Mouse (Mus musculus) c-Kit-positive CD71-positive TER-119-negative erythroid progenitor cells, embryonic 14.5 days (primary cell): ENCODE data around the gene Slc25a39.
"Not testable (repeated sequence)": the region's sequence is repeated elsewhere in the genome, so short reads cannot be mapped to it uniquely, and the experiment has no call there.

Experiments
- DNase-seq: peaks from one replicate; pipeline ENCODE4 v3.0.0-alpha.2; 2013; ENCODE audit warnings: low read depth

Slc25a39 gene

GRCm38 (mm10) chr11:102411704-102412103 lies 4.0 kb upstream of the Slc25a39 start:
- DNase-seq = peak; percentile 89

GRCm38 (mm10) chr11:102411061-102411460 lies 3.3 kb upstream of the Slc25a39 start:
- DNase-seq = no peak

- not testable (repeated sequence) for DNase-seq
Observed at GRCm38 (mm10) chr11:102410345-102410744, 2.6 kb upstream of the Slc25a39 start.

GRCm38 (mm10) chr11:102409795-102410330 lies 2.1 kb upstream of the Slc25a39 start:
- DNase-seq = no peak

- DNase-seq = no peak
Observed at GRCm38 (mm10) chr11:102408888-102409794, 1.4 kb upstream of the Slc25a39 start.

GRCm38 (mm10) chr11:102408344-102408876 lies 664 bp upstream of the Slc25a39 start:
- DNase-seq = peak; percentile 100

- DNase-seq = peak; percentile 75
Observed at GRCm38 (mm10) chr11:102406900-102407833, 579 bp downstream of the Slc25a39 start.

- DNase-seq = no peak
Observed at GRCm38 (mm10) chr11:102406401-102406800, 1.3 kb downstream of the Slc25a39 start.

GRCm38 (mm10) chr11:102405544-102406285 lies 2.0 kb downstream of the Slc25a39 start:
- no peak for DNase-seq

GRCm38 (mm10) chr11:102404161-102405010 lies 3.4 kb downstream of the Slc25a39 start:
- DNase-seq = no peak

- no peak for DNase-seq
Observed at GRCm38 (mm10) chr11:102403657-102404056, 4.1 kb downstream of the Slc25a39 start.

GRCm38 (mm10) chr11:102401898-102402500 lies 5.7 kb downstream of the Slc25a39 start:
- no peak for DNase-seq

- no peak for DNase-seq
Observed at GRCm38 (mm10) chr11:102400513-102401084, 7.1 kb downstream of the Slc25a39 start.

GRCm38 (mm10) chr11:102399610-102400072 lies 8.1 kb downstream of the Slc25a39 start:
- no peak for DNase-seq

- DNase-seq = no peak
Observed at GRCm38 (mm10) chr11:102399107-102399506, 8.6 kb downstream of the Slc25a39 start.

- no peak for DNase-seq
Observed at GRCm38 (mm10) chr11:102398007-102398825, 9.5 kb downstream of the Slc25a39 start.

- no peak for DNase-seq
Observed at GRCm38 (mm10) chr11:102396671-102397141, 11.0 kb downstream of the Slc25a39 start.

- no peak for DNase-seq
Observed at GRCm38 (mm10) chr11:102396263-102396662, 11.5 kb downstream of the Slc25a39 start.
